Mouse (Mus musculus): Measurements from ENCODE around the gene Selp. TPM values are rescaled to one million over a fixed set of nuclear protein-coding genes. Genes with fewer than 3 reads are reported as not detected.

Gene Selp
- polyA plus RNA-seq, 1 experiment, result 17.1 TPM

- TF ChIP-seq POLR2A (IDR thresholded peaks at IDR 0.05; ENCODE audit: borderline replicate concordance, control insufficient read depth, low read depth, low read length) (no peak), CTCF (IDR thresholded peaks at IDR 0.05; ENCODE audit: control insufficient read depth, insufficient read depth, low read length) (no peak)
- H3K4me3 ChIP-seq (replicated peaks; ENCODE audit: control insufficient read depth, low read depth, low read length), result no peak overlapping the region
- H3K27ac ChIP-seq (ENCODE audit: control insufficient read depth, insufficient read depth, low read depth, low read length, poor library complexity), result no peak overlapping the region
- WGBS, result 67% methylated on average over 3 of the region's 3 CpGs
- H3K4me1 ChIP-seq (ENCODE audit: control insufficient read depth, insufficient read depth, low read length), result peaks cover 1% of the 10 kb centered on the region; the same call in 1 of the 2 replicates
Observed at GRCm38 (mm10) chr1:164120777-164121158, 5.7 kb downstream of the Selp start.

- Histone ChIP-seq H3K4me1 (ENCODE audit: control insufficient read depth, insufficient read depth, low read length) (peaks cover 1% of the 10 kb centered on the region; the same call in 1 of the 2 replicates), H3K27ac (ENCODE audit: control insufficient read depth, insufficient read depth, low read depth, low read length, poor library complexity) (no peak overlapping the region), H3K4me3 (replicated peaks; ENCODE audit: control insufficient read depth, low read depth, low read length) (no peak overlapping the region)
- 65% methylated on average over 3 of the region's 3 CpGs for WGBS
- TF ChIP-seq POLR2A (IDR thresholded peaks at IDR 0.05; ENCODE audit: borderline replicate concordance, control insufficient read depth, low read depth, low read length), result no peak
- no peak for TF ChIP-seq CTCF (IDR thresholded peaks at IDR 0.05; ENCODE audit: control insufficient read depth, insufficient read depth, low read length)
Observed at GRCm38 (mm10) chr1:164123836-164124235, 8.8 kb downstream of the Selp start.

GRCm38 (mm10) chr1:164130013-164130412 lies 14.9 kb downstream of the Selp start:
- Histone ChIP-seq H3K4me3 (replicated peaks; ENCODE audit: control insufficient read depth, low read depth, low read length) (no peak overlapping the region), H3K27ac (ENCODE audit: control insufficient read depth, insufficient read depth, low read depth, low read length, poor library complexity) (no peak overlapping the region), H3K4me1 (ENCODE audit: control insufficient read depth, insufficient read depth, low read length) (peaks cover 1% of the 10 kb centered on the region; the same call in 1 of the 2 replicates)
- TF ChIP-seq CTCF (IDR thresholded peaks at IDR 0.05; ENCODE audit: control insufficient read depth, insufficient read depth, low read length) (no peak), POLR2A (IDR thresholded peaks at IDR 0.05; ENCODE audit: borderline replicate concordance, control insufficient read depth, low read depth, low read length) (no peak)
- WGBS, result 71% methylated on average over 3 of the region's 3 CpGs

- H3K27ac ChIP-seq (ENCODE audit: control insufficient read depth, insufficient read depth, low read depth, low read length, poor library complexity), result no peak overlapping the region
- peaks cover 3% of the 10 kb centered on the region; the same call in 1 of the 2 replicates for H3K4me1 ChIP-seq (ENCODE audit: control insufficient read depth, insufficient read depth, low read length)
- WGBS, result 74% methylated on average over 1 of the region's 1 CpGs
- TF ChIP-seq POLR2A (IDR thresholded peaks at IDR 0.05; ENCODE audit: borderline replicate concordance, control insufficient read depth, low read depth, low read length) (no peak), CTCF (IDR thresholded peaks at IDR 0.05; ENCODE audit: control insufficient read depth, insufficient read depth, low read length) (no peak)
- H3K4me3 ChIP-seq (replicated peaks; ENCODE audit: control insufficient read depth, low read depth, low read length), result no peak overlapping the region
Observed at GRCm38 (mm10) chr1:164132609-164133008, 17.5 kb downstream of the Selp start.

GRCm38 (mm10) chr1:164134101-164134500 lies 19.0 kb downstream of the Selp start:
- Histone ChIP-seq H3K4me3 (replicated peaks; ENCODE audit: control insufficient read depth, low read depth, low read length) (no peak overlapping the region), H3K27ac (ENCODE audit: control insufficient read depth, insufficient read depth, low read depth, low read length, poor library complexity) (peak overlapping the region; percentile 12; the same call in 1 of the 2 replicates), H3K4me1 (ENCODE audit: control insufficient read depth, insufficient read depth, low read length) (peaks cover 3% of the 10 kb centered on the region; the same call in 1 of the 2 replicates)
- no peak for TF ChIP-seq CTCF (IDR thresholded peaks at IDR 0.05; ENCODE audit: control insufficient read depth, insufficient read depth, low read length)
- no peak for TF ChIP-seq POLR2A (IDR thresholded peaks at IDR 0.05; ENCODE audit: borderline replicate concordance, control insufficient read depth, low read depth, low read length)
- 47% methylated on average over 6 of the region's 6 CpGs for WGBS

- 2% methylated on average over 5 of the region's 5 CpGs for WGBS
- Histone ChIP-seq H3K27ac (ENCODE audit: control insufficient read depth, insufficient read depth, low read depth, low read length, poor library complexity) (peak overlapping the region; percentile 80), H3K4me3 (replicated peaks; ENCODE audit: control insufficient read depth, low read depth, low read length) (no peak overlapping the region), H3K4me1 (ENCODE audit: control insufficient read depth, insufficient read depth, low read length) (peaks cover 4% of the 10 kb centered on the region; the same call in 1 of the 2 replicates)
- no peak for TF ChIP-seq POLR2A (IDR thresholded peaks at IDR 0.05; ENCODE audit: borderline replicate concordance, control insufficient read depth, low read depth, low read length)
- no peak for TF ChIP-seq CTCF (IDR thresholded peaks at IDR 0.05; ENCODE audit: control insufficient read depth, insufficient read depth, low read length)
Observed at GRCm38 (mm10) chr1:164135360-164135759, 20.3 kb downstream of the Selp start.

- TF ChIP-seq POLR2A (IDR thresholded peaks at IDR 0.05; ENCODE audit: borderline replicate concordance, control insufficient read depth, low read depth, low read length), result no peak
- no peak for TF ChIP-seq CTCF (IDR thresholded peaks at IDR 0.05; ENCODE audit: control insufficient read depth, insufficient read depth, low read length)
- Histone ChIP-seq H3K4me1 (ENCODE audit: control insufficient read depth, insufficient read depth, low read length) (peaks cover 4% of the 10 kb centered on the region; the same call in 1 of the 2 replicates), H3K4me3 (replicated peaks; ENCODE audit: control insufficient read depth, low read depth, low read length) (no peak overlapping the region), H3K27ac (ENCODE audit: control insufficient read depth, insufficient read depth, low read depth, low read length, poor library complexity) (peak overlapping the region; percentile 80; the same call in 1 of the 2 replicates)
- 1% methylated on average over 11 of the region's 11 CpGs for WGBS
Observed at GRCm38 (mm10) chr1:164135960-164136359, 20.9 kb downstream of the Selp start.

GRCm38 (mm10) chr1:164136636-164137035 lies 21.6 kb downstream of the Selp start:
- peaks cover 4% of the 10 kb centered on the region; the same call in 1 of the 2 replicates for H3K4me1 ChIP-seq (ENCODE audit: control insufficient read depth, insufficient read depth, low read length)
- WGBS, result 43% methylated on average over 6 of the region's 6 CpGs

More at GRCm38 (mm10) chr1:164136636-164137035, 21.6 kb downstream of the Selp start:
- H3K27ac ChIP-seq (ENCODE audit: control insufficient read depth, insufficient read depth, low read depth, low read length, poor library complexity), result peak overlapping the region; percentile 41; the same call in 1 of the 2 replicates
- H3K4me3 ChIP-seq (replicated peaks; ENCODE audit: control insufficient read depth, low read depth, low read length), result no peak overlapping the region
- TF ChIP-seq CTCF (IDR thresholded peaks at IDR 0.05; ENCODE audit: control insufficient read depth, insufficient read depth, low read length) (no peak), POLR2A (IDR thresholded peaks at IDR 0.05; ENCODE audit: borderline replicate concordance, control insufficient read depth, low read depth, low read length) (no peak)
